Mouse (Mus musculus): ENCODE measurements around the gene Prpf38b.

- TF ChIP-seq NELFE (IDR thresholded peaks at IDR 0.05; ENCODE audit: low read depth, low read length) (no peak), POLR2A (IDR thresholded peaks at IDR 0.05; ENCODE audit: low read depth, low read length) (no peak), ZNF384 (IDR thresholded peaks at IDR 0.05; ENCODE audit: low read depth, low read length) (no peak), CHD2 (IDR thresholded peaks at IDR 0.05; ENCODE audit: low read length) (no peak), USF1 (IDR thresholded peaks at IDR 0.05; ENCODE audit: low read depth, low read length) (no peak), USF2 (conservative IDR thresholded peaks at IDR 0.05; ENCODE audit: low read depth, low read length) (no peak), EP300 (IDR thresholded peaks at IDR 0.05; ENCODE audit: low read length) (no peak), ZC3H11A (IDR thresholded peaks at IDR 0.05; ENCODE audit: low read depth, low read length) (no peak), BHLHE40 (IDR thresholded peaks at IDR 0.05; ENCODE audit: low read depth, low read length) (no peak), MAZ (IDR thresholded peaks at IDR 0.05; ENCODE audit: low read depth, low read length) (no peak), CTCF (conservative IDR thresholded peaks at IDR 0.05 in 1 of 2, IDR thresholded peaks at IDR 0.05 in 1 of 2; ENCODE audit: low read depth in 2 of 2, low read length in 2 of 2) (no peak)
These were observed 5.3 kb upstream of the Prpf38b start for GRCm38 (mm10) chr3:108916857-108917256.
